Mouse (Mus musculus) erythroblast, embryonic 14.5 days (primary cell): ENCODE measurements around the gene Arid5b. TPM values are rescaled to one million over a fixed set of nuclear protein-coding genes. Genes with fewer than 3 reads are reported as not detected.

Experiments used
- H3K27me3 ChIP-seq: 2 replicates; pipeline ENCODE4 v1.6.1; 2012; ENCODE audit warnings: inconsistent platforms; ENCODE audit not compliant: control insufficient read depth
- H3K36me3 ChIP-seq: 2 replicates; pipeline ENCODE4 v1.6.1; 2012; ENCODE audit warnings: mild to moderate bottlenecking, inconsistent platforms; ENCODE audit not compliant: control insufficient read depth
- H3K4me1 ChIP-seq: 2 replicates; pipeline ENCODE4 v1.6.1; 2012; ENCODE audit warnings: inconsistent platforms; ENCODE audit not compliant: control insufficient read depth
- H3K4me3 ChIP-seq: replicated peaks from 2 replicates; pipeline ENCODE3; 2012; ENCODE audit warnings: moderate library complexity, mild to moderate bottlenecking, inconsistent platforms
- H3K9me3 ChIP-seq: 2 replicates; pipeline ENCODE4 v1.6.1; 2012; ENCODE audit warnings: low read length, inconsistent platforms, mixed read lengths; ENCODE audit not compliant: control insufficient read depth
- GATA1 ChIP-seq: IDR thresholded peaks from 2 replicates; pipeline ENCODE4 v1.6.1; 2012; ENCODE audit warnings: low read length, inconsistent platforms, mixed read lengths
- TAL1 ChIP-seq: IDR thresholded peaks from 3 replicates; pipeline ENCODE4 v1.6.1; 2012; ENCODE audit warnings: low read length, inconsistent platforms, mixed read lengths
- polyA plus RNA-seq: library from polyadenylated mRNA; stranded (reverse); fragments of >175 nt; gene quantifications from 2 replicates; pipeline ENCODE4 v1.2.3, GENCODE M21; 2012

The Arid5b gene
- polyA plus RNA-seq, result 0.01 TPM in 2 replicates

GRCm38 (mm10) chr10:68278632-68279361 is at the start of gene Arid5b:
Arid5b (minus strand) TSS chr10:68278740.
- peaks cover 19% of the 10 kb centered on the region for H3K4me1 ChIP-seq
- TF ChIP-seq GATA1, result no peak
- no peak for TF ChIP-seq TAL1
- H3K9me3 ChIP-seq, result no peaks in the 10 kb centered on the region
- H3K27me3 ChIP-seq, result peaks cover 73% of the 10 kb centered on the region
- H3K4me3 ChIP-seq, result peak within 1 kb of the TSS; percentile 62
- H3K36me3 ChIP-seq, result no peaks in the 10 kb centered on the region

- Histone ChIP-seq H3K27me3 (no peaks in the 10 kb centered on the region), H3K36me3 (no peaks in the 10 kb centered on the region), H3K9me3 (no peaks in the 10 kb centered on the region), H3K4me1 (no peaks in the 10 kb centered on the region), H3K4me3 (no peak overlapping the region)
- TF ChIP-seq TAL1, result no peak
- no peak for TF ChIP-seq GATA1
Measured at GRCm38 (mm10) chr10:68325378-68325777, 46.8 kb upstream of the Arid5b start.

- no peaks in the 10 kb centered on the region for H3K9me3 ChIP-seq
- no peak overlapping the region for H3K4me3 ChIP-seq
- TF ChIP-seq GATA1, result no peak
- no peak for TF ChIP-seq TAL1
- H3K36me3 ChIP-seq, result no peaks in the 10 kb centered on the region
- H3K27me3 ChIP-seq, result no peaks in the 10 kb centered on the region
- no peaks in the 10 kb centered on the region for H3K4me1 ChIP-seq
Measured at GRCm38 (mm10) chr10:68324061-68324460, 45.5 kb upstream of the Arid5b start.

- Histone ChIP-seq H3K4me1 (no peaks in the 10 kb centered on the region), H3K36me3 (no peaks in the 10 kb centered on the region), H3K9me3 (no peaks in the 10 kb centered on the region), H3K4me3 (no peak overlapping the region), H3K27me3 (no peaks in the 10 kb centered on the region)
- TF ChIP-seq GATA1 (no peak), TAL1 (no peak)
Measured at GRCm38 (mm10) chr10:68323167-68323566, 44.6 kb upstream of the Arid5b start.

- no peak for TF ChIP-seq GATA1
- TF ChIP-seq TAL1, result no peak
- no peaks in the 10 kb centered on the region for H3K27me3 ChIP-seq
- no peak overlapping the region for H3K4me3 ChIP-seq
- no peaks in the 10 kb centered on the region for H3K9me3 ChIP-seq
- no peaks in the 10 kb centered on the region for H3K36me3 ChIP-seq
- H3K4me1 ChIP-seq, result no peaks in the 10 kb centered on the region
Measured at GRCm38 (mm10) chr10:68320986-68321385, 42.4 kb upstream of the Arid5b start.

- no peaks in the 10 kb centered on the region for H3K9me3 ChIP-seq
- TF ChIP-seq TAL1 (no peak), GATA1 (no peak)
- no peaks in the 10 kb centered on the region for H3K36me3 ChIP-seq
- H3K4me3 ChIP-seq, result no peak overlapping the region
- no peaks in the 10 kb centered on the region for H3K4me1 ChIP-seq
- no peaks in the 10 kb centered on the region for H3K27me3 ChIP-seq
Measured at GRCm38 (mm10) chr10:68320496-68320895, 42.0 kb upstream of the Arid5b start.

GRCm38 (mm10) chr10:68319438-68319837 is 40.9 kb upstream of the Arid5b start:
- Histone ChIP-seq H3K9me3 (no peaks in the 10 kb centered on the region), H3K4me3 (no peak overlapping the region)
- TF ChIP-seq GATA1 (no peak), TAL1 (no peak)

GRCm38 (mm10) chr10:68318438-68318979 is 40.0 kb upstream of the Arid5b start:
- Histone ChIP-seq H3K27me3 (no peaks in the 10 kb centered on the region), H3K9me3 (no peaks in the 10 kb centered on the region), H3K36me3 (no peaks in the 10 kb centered on the region), H3K4me3 (no peak overlapping the region), H3K4me1 (no peaks in the 10 kb centered on the region)
- no peak for TF ChIP-seq TAL1
- TF ChIP-seq GATA1, result no peak

More at GRCm38 (mm10) chr10:68319438-68319837, 40.9 kb upstream of the Arid5b start:
- Histone ChIP-seq H3K36me3 (no peaks in the 10 kb centered on the region), H3K27me3 (no peaks in the 10 kb centered on the region), H3K4me1 (no peaks in the 10 kb centered on the region)

- H3K4me3 ChIP-seq, result no peak overlapping the region
- peaks cover 17% of the 10 kb centered on the region for H3K9me3 ChIP-seq
- no peaks in the 10 kb centered on the region for H3K27me3 ChIP-seq
- TF ChIP-seq TAL1, result no peak
- no peak for TF ChIP-seq GATA1
- no peaks in the 10 kb centered on the region for H3K36me3 ChIP-seq
- no peaks in the 10 kb centered on the region for H3K4me1 ChIP-seq
Measured at GRCm38 (mm10) chr10:68312734-68313133, 34.2 kb upstream of the Arid5b start.
